Mouse (Mus musculus) right cerebral cortex, postnatal 10 days (tissue): ENCODE measurements around the gene Apoa2.
"Not testable (repeated sequence)": the region's sequence is repeated elsewhere in the genome, so short reads cannot be mapped to it uniquely, and the experiment has no call there.

ENCODE experiments used
- DNase-seq, 2 experiments: peaks; one replicate each; pipeline ENCODE4 v3.0.0; 2021; ENCODE audit warnings: low spot score in 2 of 2

The Apoa2 gene

GRCm38 (mm10) chr1:171235791-171236190 is 10.9 kb downstream of the Apoa2 start:
- no peak for DNase-seq

- DNase-seq, result no peak
Measured at GRCm38 (mm10) chr1:171237438-171237837, 12.6 kb downstream of the Apoa2 start.

GRCm38 (mm10) chr1:171238463-171238862 is 13.6 kb downstream of the Apoa2 start:
- DNase-seq, result no peak

GRCm38 (mm10) chr1:171239992-171240744 is 15.3 kb downstream of the Apoa2 start:
- DNase-seq, result no peak

- DNase-seq, result no peak
Measured at GRCm38 (mm10) chr1:171240911-171241310, 16.1 kb downstream of the Apoa2 start.

GRCm38 (mm10) chr1:171241952-171242351 is 17.1 kb downstream of the Apoa2 start:
- not testable (repeated sequence) for DNase-seq

- no peak for DNase-seq
Measured at GRCm38 (mm10) chr1:171245353-171245752, 20.5 kb downstream of the Apoa2 start.

GRCm38 (mm10) chr1:171246709-171247452 is 22.0 kb downstream of the Apoa2 start:
- peak; percentile 98 to 99 for DNase-seq

- no peak for DNase-seq
Measured at GRCm38 (mm10) chr1:171247453-171247841, 22.6 kb downstream of the Apoa2 start.

GRCm38 (mm10) chr1:171247916-171248315 is 23.1 kb downstream of the Apoa2 start:
- DNase-seq, result no peak

GRCm38 (mm10) chr1:171248386-171249226 is 23.8 kb downstream of the Apoa2 start:
- no peak for DNase-seq

- peak; percentile 74 to 79 for DNase-seq
Measured at GRCm38 (mm10) chr1:171249913-171250600, 25.2 kb downstream of the Apoa2 start, which contains the start of gene Adamts4. TSS of gene Adamts4 (plus strand) at chr1:171250421.

GRCm38 (mm10) chr1:171250680-171251593 is 26.1 kb downstream of the Apoa2 start, which contains the start of gene Ndufs2:
TSS of gene Ndufs2 (minus strand) at chr1:171251388.
- peak in 1 of 2 experiments; percentile 57 for DNase-seq

GRCm38 (mm10) chr1:171251594-171252324 is 26.9 kb downstream of the Apoa2 start:
- DNase-seq, result no peak

- no peak for DNase-seq
Measured at GRCm38 (mm10) chr1:171252415-171252814, 27.6 kb downstream of the Apoa2 start.

- DNase-seq, result no peak
Measured at GRCm38 (mm10) chr1:171256095-171256818, 31.4 kb downstream of the Apoa2 start.

GRCm38 (mm10) chr1:171256937-171257548 is 32.2 kb downstream of the Apoa2 start:
- peak; percentile 72 to 78 for DNase-seq

GRCm38 (mm10) chr1:171257781-171258180 is 32.9 kb downstream of the Apoa2 start:
- no peak for DNase-seq
